19 mouse cellular contexts compared by ENCODE assay signal in the genomic region with DNA sequence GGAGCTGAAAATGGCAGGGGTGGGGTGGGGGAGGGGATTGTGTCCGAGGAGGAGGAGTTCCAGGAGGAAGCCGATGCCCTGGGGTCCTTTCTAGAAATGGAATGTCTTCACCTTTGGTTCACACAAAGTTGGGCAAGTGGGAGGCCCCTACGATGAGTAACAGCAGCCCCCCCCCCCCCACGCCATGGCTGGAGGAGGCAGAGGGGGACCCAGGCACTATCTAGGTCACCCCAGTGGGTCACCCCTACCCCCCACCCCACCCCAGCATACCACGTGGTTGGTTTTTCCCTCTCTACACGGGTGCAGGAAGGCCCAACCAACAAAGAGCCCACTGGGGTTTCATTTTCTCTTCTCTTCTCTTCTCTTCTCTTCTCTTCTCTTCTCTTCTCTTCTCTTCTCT. TPM values are rescaled to one million over a fixed set of nuclear protein-coding genes. Genes with fewer than 3 reads are reported as not detected.
"Had no signal": no experiment of that assay in that cellular context is flagged by ENCODE, and none has a peak within 500 bp of the region (broad histone marks: within the 10 kb centered on the region; RNA-seq: fewer than 3 reads in every experiment).

No protein-coding gene starts in this region.

- H3K9ac ChIP-seq: limb, embryonic 12.5 days; liver, embryonic 13.5 days; liver, postnatal 0 days; lung, embryonic 15.5 days; midbrain, embryonic 13.5 days; neural tube, embryonic 12.5 days; stomach, embryonic 15.5 days had no signal

- ATAC-seq: inflammation-experienced regulatory T-cells, adult 6 months; intestine, postnatal 0 days; liver, postnatal 0 days; midbrain, embryonic 13.5 days had no signal

- H3K4me3 ChIP-seq: limb, embryonic 12.5 days; lung, embryonic 15.5 days; midbrain, embryonic 13.5 days; neural tube, embryonic 12.5 days; stomach, embryonic 15.5 days had no signal

- H3K27ac ChIP-seq: limb, embryonic 12.5 days; liver, embryonic 13.5 days; lung, embryonic 15.5 days; macrophage; midbrain, embryonic 13.5 days; neural tube, embryonic 12.5 days; stomach, embryonic 15.5 days had no signal

- H3K36me3 ChIP-seq: limb, embryonic 12.5 days; liver, embryonic 13.5 days; lung, embryonic 15.5 days; midbrain, embryonic 13.5 days; neural tube, embryonic 12.5 days; stomach, embryonic 15.5 days had no signal

- DNase-seq: kidney, adult 8-10 months; kidney, postnatal 25 days; layer of hippocampus, postnatal 36 days; liver; liver, embryonic 13.5 days; liver, postnatal 0 days; lung, postnatal 14 days; right cerebral cortex, postnatal 25 days had no signal

- H3K9me3 ChIP-seq: limb, embryonic 12.5 days; liver, embryonic 13.5 days; lung, embryonic 15.5 days; midbrain, embryonic 13.5 days; neural tube, embryonic 12.5 days; stomach, embryonic 15.5 days had no signal

- H3K4me2 ChIP-seq: midbrain, embryonic 13.5 days; neural tube, embryonic 12.5 days had no signal

RNA-seq across cellular contexts. Expression of gene Tnf, which starts 4.7 kb away (rescaled TPM):
- total RNA-seq: layer of hippocampus, postnatal 36 days; left cerebral cortex, postnatal 25 days had no signal
- polyA plus RNA-seq: limb, embryonic 12.5 days; lung, embryonic 15.5 days; midbrain, embryonic 13.5 days; neural tube, embryonic 12.5 days had no signal

RNA-seq across cellular contexts. Expression of gene Lta, which starts 8.0 kb away (rescaled TPM):
- polyA plus RNA-seq: kidney, embryonic 16.5 days; limb, embryonic 12.5 days; liver, postnatal 0 days; macrophage; neural tube, embryonic 12.5 days had no signal

RNA-seq across cellular contexts. Expression of gene Aif1, which starts 21.3 kb away (rescaled TPM):
- polyA plus RNA-seq: myocyte had no signal
